ENCODE assay signal across 9 mouse cellular contexts in genomic region chr11:4308514-4309450, GRCm38 (mm10). TPM values are rescaled to one million over a fixed set of nuclear protein-coding genes. Genes with fewer than 3 reads are reported as not detected.
DNase-seq lines count a peak whose midpoint lies in the region; ATAC-seq and TF ChIP-seq lines count a peak whose summit lies in the region.
"Had no signal": no experiment of that assay in that cellular context is flagged by ENCODE, and none has a peak within 500 bp of the region (broad histone marks: within the 10 kb centered on the region; RNA-seq: fewer than 3 reads in every experiment).

No protein-coding gene starts in this region.

- H3K9me3 ChIP-seq in forebrain, embryonic 11.5 days (ENCODE audit: control insufficient read depth, low read length), result no peaks in the 10 kb centered on the region
- H3K9me3 ChIP-seq in forebrain, embryonic 15.5 days, result no peaks in the 10 kb centered on the region
- no peaks in the 10 kb centered on the region for H3K9me3 ChIP-seq in E14TG2a.4 (ENCODE audit: low read length)
- no peaks in the 10 kb centered on the region for H3K9me3 ChIP-seq in limb, embryonic 10.5 days (replicated peaks)
- H3K9me3 ChIP-seq: hindbrain, embryonic 15.5 days had no signal

- 0 out of 2 replicates have a peak overlapping the region, but pooled peaks have one; percentile 1 for H3K4me2 ChIP-seq in forebrain, embryonic 11.5 days (ENCODE audit: low read depth, low read length, severe bottlenecking)
- no peak overlapping the region for H3K4me2 ChIP-seq in forebrain, embryonic 15.5 days (replicated peaks)
- H3K4me2 ChIP-seq: hindbrain, embryonic 15.5 days had no signal

- H3K4me3 ChIP-seq in forebrain, embryonic 11.5 days (ENCODE audit: low read depth, low read length), result no peak overlapping the region
- H3K4me3 ChIP-seq in forebrain, embryonic 15.5 days, result no peak overlapping the region
- peak overlapping the region; percentile 37 for H3K4me3 ChIP-seq in E14TG2a.4 (replicated peaks; ENCODE audit: low read length)
- peak overlapping the region; percentile 44 for H3K4me3 ChIP-seq in limb, embryonic 10.5 days
- H3K4me3 ChIP-seq: hindbrain, embryonic 15.5 days had no signal

- no peak for ATAC-seq in forebrain, embryonic 11.5 days (replicated peaks; ENCODE audit: low FRiP score)
- no peak for ATAC-seq in forebrain, embryonic 15.5 days (replicated peaks)

- no peak for TF ChIP-seq CTCF in E14TG2a.4 (conservative IDR thresholded peaks at IDR 0.05; ENCODE audit: low read length)

- DNase-seq in forebrain, embryonic 11.5 days (ENCODE audit: low spot score), result peak; percentile 62
- DNase-seq in fibroblast of lung, adult 2 months (ENCODE audit: low read depth), result peak; percentile 92
- DNase-seq in limb, embryonic 10.5 days (ENCODE audit: low spot score), result peak; percentile 75
- DNase-seq in skeletal muscle tissue, adult 2 months (ENCODE audit: low read depth, low spot score), result peak; percentile 64
- no peak for DNase-seq in right cerebral cortex, postnatal 36 days (ENCODE audit: low spot score in 2 of 2)
- no peak for DNase-seq in spleen, adult 12 weeks (ENCODE audit: low spot score)

- 41% methylated on average over 25 of the region's 25 CpGs for WGBS in forebrain, embryonic 11.5 days
- 44% methylated on average over 25 of the region's 25 CpGs for WGBS in forebrain, embryonic 15.5 days
- WGBS in limb, embryonic 10.5 days, result 25% methylated on average over 25 of the region's 25 CpGs

- H3K27ac ChIP-seq in forebrain, embryonic 11.5 days (ENCODE audit: low read depth, low read length), result no peak overlapping the region
- no peak overlapping the region for H3K27ac ChIP-seq in forebrain, embryonic 15.5 days (replicated peaks)
- H3K27ac ChIP-seq in limb, embryonic 10.5 days, result peak overlapping the region; percentile 89
- H3K27ac ChIP-seq: hindbrain, embryonic 15.5 days had no signal

- H3K4me1 ChIP-seq in forebrain, embryonic 11.5 days (replicated peaks; ENCODE audit: control insufficient read depth, insufficient read depth, low read length), result 0 out of 2 replicates have a peak, but pooled peaks cover 2% of the 10 kb centered on the region
- H3K4me1 ChIP-seq in forebrain, embryonic 15.5 days, result no peaks in the 10 kb centered on the region
- H3K4me1 ChIP-seq in E14TG2a.4 (replicated peaks; ENCODE audit: low read depth, low read length), result peaks cover 67% of the 10 kb centered on the region
- peaks cover 28% of the 10 kb centered on the region for H3K4me1 ChIP-seq in limb, embryonic 10.5 days
- H3K4me1 ChIP-seq: hindbrain, embryonic 15.5 days had no signal

- no peak overlapping the region for H3K9ac ChIP-seq in forebrain, embryonic 11.5 days (ENCODE audit: low read length)
- H3K9ac ChIP-seq in forebrain, embryonic 15.5 days (replicated peaks), result no peak overlapping the region
- H3K9ac ChIP-seq: hindbrain, embryonic 15.5 days had no signal

- H3K27me3 ChIP-seq in forebrain, embryonic 11.5 days (ENCODE audit: control insufficient read depth, insufficient read depth, low read length), result no peaks in the 10 kb centered on the region
- no peaks in the 10 kb centered on the region for H3K27me3 ChIP-seq in forebrain, embryonic 15.5 days
- peaks cover 7% of the 10 kb centered on the region; the same call in 1 of the 2 replicates for H3K27me3 ChIP-seq in E14TG2a.4 (ENCODE audit: insufficient read depth, low read length)
- no peaks in the 10 kb centered on the region for H3K27me3 ChIP-seq in limb, embryonic 10.5 days (ENCODE audit: low read depth, poor library complexity, severe bottlenecking)
- H3K27me3 ChIP-seq: hindbrain, embryonic 15.5 days had no signal

- H3K36me3 ChIP-seq in forebrain, embryonic 11.5 days (ENCODE audit: control insufficient read depth, insufficient read depth, low read length), result no peaks in the 10 kb centered on the region
- no peaks in the 10 kb centered on the region for H3K36me3 ChIP-seq in forebrain, embryonic 15.5 days
- H3K36me3 ChIP-seq in E14TG2a.4 (ENCODE audit: insufficient read depth, low read length), result no peaks in the 10 kb centered on the region
- no peaks in the 10 kb centered on the region for H3K36me3 ChIP-seq in limb, embryonic 10.5 days
- H3K36me3 ChIP-seq: hindbrain, embryonic 15.5 days had no signal

RNA-seq across cellular contexts. Expression of gene Lif, which starts 51.4 kb away (rescaled TPM):
- not detected in 2 replicates for polyA plus RNA-seq in forebrain, embryonic 11.5 days (2014; fragmentation: Nextera tagmentation; extraction: Ambion mirVana)
- polyA plus RNA-seq in forebrain, embryonic 15.5 days (2015; fragmentation: Nextera tagmentation; extraction: Ambion mirVana), result not detected in 2 replicates
- 0.05 and 0.06 TPM in 2 replicates for polyA plus RNA-seq in limb, embryonic 10.5 days (2016; fragmentation: Nextera tagmentation; extraction: Ambion mirVana)

Comparison
In these comparisons a context has a peak if more than half of its experiments do, and no peak if none do; other contexts are left out.
1. DNase-seq: peak in forebrain, embryonic 11.5 days (single experiment), fibroblast of lung, adult 2 months (single experiment), limb, embryonic 10.5 days (single experiment) and skeletal muscle tissue, adult 2 months (single experiment); none in right cerebral cortex, postnatal 36 days (0 of 2) and spleen, adult 12 weeks (single experiment).
2. H3K4me3 ChIP-seq: peak in E14TG2a.4 (single experiment) and limb, embryonic 10.5 days (single experiment); none in forebrain, embryonic 11.5 days (single experiment) and forebrain, embryonic 15.5 days (single experiment).